Mouse (Mus musculus) neural tube, embryonic 15.5 days (tissue): ENCODE measurements around the gene Mink1. TPM values are rescaled to one million over a fixed set of nuclear protein-coding genes. Genes with fewer than 3 reads are reported as not detected.
"Not testable (repeated sequence)": the region's sequence is repeated elsewhere in the genome, so short reads cannot be mapped to it uniquely, and the experiment has no call there.

Experiments used
- ATAC-seq: fragments of 200-750 bp; cut with Nextera tagmentation; 2 replicates; pipeline ENCODE4 v1.8.0; 2017; ENCODE audit warnings: mild to moderate bottlenecking, moderate TSS enrichment, moderate library complexity; ENCODE audit not compliant: low FRiP score
- H3K27ac ChIP-seq: fragments of 300-500 bp; sonication (generic); replicated peaks from 2 replicates; pipeline ENCODE4 v1.5.1; 2015; ENCODE audit warnings: mild to moderate bottlenecking, inconsistent platforms
- H3K27me3 ChIP-seq: fragments of 300-500 bp; sonication (generic); replicated peaks from 2 replicates; pipeline ENCODE4 v1.6.1; 2015; ENCODE audit warnings: inconsistent platforms
- H3K36me3 ChIP-seq: fragments of 300-500 bp; sonication (generic); 2 replicates; pipeline ENCODE4 v1.6.1; 2015; ENCODE audit warnings: inconsistent platforms
- H3K4me1 ChIP-seq: fragments of 300-500 bp; sonication (generic); 2 replicates; pipeline ENCODE4 v1.6.1; 2015; ENCODE audit warnings: inconsistent platforms
- H3K4me2 ChIP-seq: fragments of 300-500 bp; sonication (generic); 2 replicates; pipeline ENCODE4 v1.6.1; 2015; ENCODE audit warnings: inconsistent platforms, mild to moderate bottlenecking, moderate library complexity
- H3K4me3 ChIP-seq: fragments of 300-500 bp; sonication (generic); replicated peaks from 2 replicates; pipeline ENCODE4 v1.5.1; 2015; ENCODE audit warnings: mild to moderate bottlenecking, inconsistent platforms
- H3K9ac ChIP-seq: fragments of 300-500 bp; sonication (generic); replicated peaks from 2 replicates; pipeline ENCODE4 v1.6.1; 2015; ENCODE audit warnings: mild to moderate bottlenecking, inconsistent platforms
- H3K9me3 ChIP-seq: fragments of 300-500 bp; sonication (generic); replicated peaks from 2 replicates; pipeline ENCODE4 v1.6.1; 2016; ENCODE audit warnings: inconsistent platforms
- WGBS: fragments of 180-500 bp; shearing (Covaris S2); methylation state at CpG from one replicate; pipeline ENCODE4 v1.1.7; 2015; ENCODE audit warnings: mixed read lengths; 5-methylcytosine and 5-hydroxymethylcytosine counted together
- polyA plus RNA-seq: library from polyadenylated mRNA; unstranded; fragments of >200 nt; fragmentation: Nextera tagmentation; extraction: Ambion mirVana; gene quantifications from 2 replicates; pipeline ENCODE4 v1.2.1, GENCODE M21; 2015

The Mink1 gene
- polyA plus RNA-seq, 1 experiment from 2014 or later: 16.6 TPM

DNA sequence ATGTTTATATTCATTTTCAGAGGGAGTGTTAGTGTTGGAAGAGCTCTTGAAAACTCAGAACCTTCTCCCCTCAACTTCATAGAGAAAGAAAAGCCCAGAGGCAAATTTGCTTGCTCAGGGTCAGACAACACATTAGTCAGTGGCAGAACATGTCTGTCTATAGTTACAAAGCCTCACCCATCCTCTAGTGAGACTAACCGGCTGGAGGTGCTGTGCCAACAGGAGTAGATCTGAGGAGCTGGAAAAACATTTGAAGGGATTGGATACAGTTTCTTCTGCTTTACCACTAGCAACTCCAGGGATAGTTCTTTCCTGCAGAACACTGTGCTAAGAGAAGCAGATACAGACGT is 769 bp upstream of the Mink1 start:
- 4% methylated on average over 2 of the region's 2 CpGs for WGBS
- H3K9ac ChIP-seq: peak overlapping the region; percentile 95

DNA sequence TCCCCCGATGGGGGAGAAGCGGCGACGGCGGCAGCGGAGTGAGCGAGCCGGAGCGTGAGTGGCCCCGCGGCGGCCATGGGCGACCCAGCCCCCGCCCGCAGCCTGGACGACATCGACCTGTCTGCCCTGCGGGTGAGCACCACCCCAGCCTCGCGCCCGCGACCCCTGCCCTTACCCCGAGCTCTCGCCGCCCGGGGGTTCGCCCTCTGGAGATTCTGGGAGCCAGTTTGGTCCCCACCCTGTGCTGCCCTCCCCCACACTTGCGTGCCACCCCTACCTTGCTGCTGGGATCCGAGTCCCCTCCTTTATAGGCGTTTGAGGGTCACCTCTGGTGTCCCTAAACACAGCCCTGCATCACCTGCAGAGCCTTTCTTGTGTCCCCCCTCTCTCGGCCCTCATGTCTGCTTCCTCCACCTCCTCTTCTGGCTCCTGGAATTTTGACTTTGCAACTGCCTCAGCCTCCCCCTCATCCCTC is 351 bp downstream of the Mink1 start:
- WGBS: under 1% methylated on average over 21 of the region's 31 CpGs
- Histone ChIP-seq H3K27ac (peak overlapping the region; percentile 87), H3K4me3 (peak overlapping the region; percentile 94), H3K36me3 (no peaks in the 10 kb centered on the region), H3K4me2 (peak overlapping the region; percentile 78), H3K27me3 (no peaks in the 10 kb centered on the region), H3K4me1 (peaks cover 49% of the 10 kb centered on the region), H3K9ac (peak overlapping the region; percentile 95), H3K9me3 (no peaks in the 10 kb centered on the region)
- ATAC-seq: peak; percentile 37

More for the DNA sequence above, 769 bp upstream of the Mink1 start:
- Histone ChIP-seq H3K4me2 (peak overlapping the region; percentile 78), H3K9me3 (no peaks in the 10 kb centered on the region), H3K27ac (peak overlapping the region; percentile 87), H3K4me3 (peak overlapping the region; percentile 94), H3K27me3 (no peaks in the 10 kb centered on the region), H3K36me3 (no peaks in the 10 kb centered on the region), H3K4me1 (peaks cover 44% of the 10 kb centered on the region)
- no peak for ATAC-seq

DNA sequence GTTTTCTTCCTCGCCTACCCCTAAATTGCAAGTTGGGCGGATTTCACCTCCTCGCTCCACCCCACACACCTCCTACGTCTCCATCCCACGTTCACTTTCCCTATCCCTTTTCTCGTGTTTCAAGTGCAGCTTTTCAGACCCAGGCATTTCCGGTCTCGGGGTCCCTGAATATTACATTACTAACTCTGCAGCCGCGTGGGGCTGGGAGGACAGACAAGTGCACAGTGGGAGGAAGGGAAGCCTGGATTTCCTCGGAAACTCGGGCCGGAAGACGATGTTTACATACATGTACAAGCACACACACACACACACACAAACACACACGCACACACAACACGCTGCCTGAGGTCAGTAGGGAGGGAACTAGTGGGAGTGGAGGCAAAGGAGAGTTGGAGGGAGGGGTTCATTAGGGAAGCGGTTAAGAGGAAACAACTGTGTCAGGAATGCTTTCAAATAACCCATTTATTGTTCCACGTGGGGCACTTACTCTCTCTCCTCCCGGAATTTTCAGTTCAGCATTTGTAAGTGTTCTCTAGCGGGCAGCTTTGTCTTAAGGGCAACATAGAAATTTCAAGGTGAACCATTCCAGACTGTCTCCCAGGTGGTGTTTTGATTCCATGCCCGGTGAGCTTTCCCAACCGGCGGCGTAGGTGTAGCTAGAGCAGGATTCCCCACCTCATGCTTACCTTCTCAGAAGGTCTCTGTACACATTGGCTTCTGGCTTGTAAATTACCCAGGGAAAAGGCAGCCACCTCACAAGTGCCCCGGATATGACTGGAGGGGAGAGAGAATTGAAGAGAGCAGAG is 992 bp downstream of the Mink1 start:
- WGBS: under 1% methylated on average over 25 of the region's 25 CpGs
- Histone ChIP-seq H3K4me1 (peaks cover 49% of the 10 kb centered on the region), H3K9me3 (no peaks in the 10 kb centered on the region), H3K36me3 (no peaks in the 10 kb centered on the region), H3K4me2 (peak overlapping the region; percentile 78), H3K9ac (peak overlapping the region; percentile 95), H3K27ac (peak overlapping the region; percentile 87), H3K4me3 (peak overlapping the region; percentile 94), H3K27me3 (no peaks in the 10 kb centered on the region)
- no peak for ATAC-seq

DNA sequence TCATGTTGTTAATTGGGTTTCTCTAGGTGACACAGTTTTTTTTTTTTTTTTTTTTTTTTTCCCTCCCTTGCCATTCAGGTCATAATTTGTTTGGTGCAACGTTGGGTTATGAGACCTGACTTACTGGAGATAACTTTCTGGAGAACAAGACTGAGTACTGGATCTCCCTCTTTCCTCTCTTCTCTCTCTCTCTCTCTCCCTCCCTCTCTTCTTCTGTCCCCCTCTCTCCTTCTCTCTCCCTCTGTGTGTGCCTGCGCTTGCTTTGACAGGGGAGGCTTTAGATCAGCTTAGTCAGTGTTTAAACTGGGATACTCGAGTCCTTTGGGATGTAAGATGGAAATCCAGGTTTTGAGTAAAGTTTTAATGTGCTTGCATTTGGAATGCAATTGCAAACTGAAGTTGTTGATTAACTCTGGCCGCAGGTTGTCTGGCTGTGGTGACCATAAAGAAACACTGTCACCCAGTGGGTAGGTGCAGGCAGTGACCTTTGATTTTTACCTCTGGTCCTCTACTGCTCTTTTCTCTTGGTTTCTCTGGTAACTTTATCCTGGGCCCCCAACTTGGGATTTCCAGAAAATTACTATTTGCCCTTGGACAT is 1.7 kb downstream of the Mink1 start:
- 26% methylated on average over 4 of the region's 4 CpGs for WGBS
- Histone ChIP-seq H3K36me3 (no peaks in the 10 kb centered on the region), H3K9ac (peak overlapping the region; percentile 95; the same call in 1 of the 2 replicates), H3K4me3 (peak overlapping the region; percentile 94), H3K4me1 (peaks cover 49% of the 10 kb centered on the region), H3K9me3 (no peaks in the 10 kb centered on the region), H3K27me3 (no peaks in the 10 kb centered on the region), H3K27ac (no peak overlapping the region), H3K4me2 (peak overlapping the region; percentile 78)
- no peak for ATAC-seq

DNA sequence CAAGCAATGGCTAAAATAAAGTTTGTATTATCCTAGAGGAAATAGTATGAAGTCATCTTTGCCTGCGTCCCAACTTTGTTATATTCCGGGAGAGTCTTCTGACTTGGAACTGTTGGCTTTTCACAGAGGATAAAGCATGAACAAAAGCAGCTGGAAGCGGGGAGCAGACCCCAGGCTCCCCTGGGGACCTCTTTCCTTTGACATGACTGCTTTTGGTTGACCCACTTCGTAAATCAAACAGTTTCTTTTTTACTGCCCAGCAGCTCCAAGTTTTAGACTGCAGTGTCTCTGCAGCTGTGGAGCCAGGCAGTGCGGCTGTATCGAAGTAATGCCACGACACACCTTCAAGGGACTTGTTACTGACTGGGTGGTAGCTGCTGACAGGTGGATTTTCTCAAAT is 3.9 kb downstream of the Mink1 start:
- Histone ChIP-seq H3K36me3 (no peaks in the 10 kb centered on the region), H3K4me3 (no peak overlapping the region), H3K27ac (no peak overlapping the region), H3K4me1 (peaks cover 48% of the 10 kb centered on the region), H3K9ac (no peak overlapping the region), H3K9me3 (no peaks in the 10 kb centered on the region), H3K27me3 (no peaks in the 10 kb centered on the region), H3K4me2 (no peak overlapping the region)
- whole genome bisulfite sequencing: 27% methylated on average over 7 of the region's 7 CpGs
- ATAC-seq: no peak

DNA sequence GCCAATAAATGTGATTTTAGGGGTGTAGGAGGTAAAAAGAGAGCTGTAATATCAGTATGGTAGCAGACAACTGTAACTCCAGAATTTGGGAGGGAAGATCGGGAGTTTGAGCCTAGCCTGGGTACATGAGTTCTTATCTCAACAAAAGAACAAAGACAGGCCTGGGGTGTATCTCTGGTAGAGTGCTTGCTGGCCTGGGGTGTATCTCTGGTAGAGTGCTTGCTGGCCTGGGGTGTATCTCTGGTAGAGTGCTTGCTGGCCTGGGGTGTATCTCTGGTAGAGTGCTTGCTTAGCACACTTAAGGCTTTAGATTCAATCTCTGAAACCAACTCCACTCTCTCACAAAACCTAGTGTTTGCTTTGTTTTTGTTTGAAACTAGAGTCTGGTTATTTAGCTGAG is 7.9 kb downstream of the Mink1 start:
- WGBS: 92% methylated on average over 1 of the region's 1 CpGs
- peaks cover 36% of the 10 kb centered on the region for H3K4me1 ChIP-seq
- H3K4me3 ChIP-seq, H3K27ac ChIP-seq, H3K9ac ChIP-seq, H3K9me3 ChIP-seq, ATAC-seq, H3K36me3 ChIP-seq, H3K4me2 ChIP-seq, H3K27me3 ChIP-seq: not testable (repeated sequence)

DNA sequence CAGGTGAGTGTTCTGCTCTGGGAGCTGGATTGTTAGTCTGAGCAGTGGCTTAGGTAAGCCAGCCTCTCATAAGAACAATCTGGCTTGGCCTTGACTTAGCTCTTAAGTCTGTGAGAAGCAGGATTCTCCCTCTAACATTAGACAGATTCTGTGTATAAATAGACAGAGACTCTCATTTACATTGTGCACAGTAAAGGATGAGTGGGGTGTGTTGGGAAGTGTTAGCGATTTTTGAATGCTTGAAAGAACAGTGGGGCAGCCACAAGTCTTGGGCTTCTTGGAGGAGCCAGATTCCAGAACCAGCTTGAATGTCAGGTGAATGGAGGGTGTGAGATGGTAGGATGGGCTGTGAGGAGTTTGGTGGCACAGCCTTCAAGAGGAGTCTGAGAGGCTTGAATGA is 9.0 kb downstream of the Mink1 start:
- no peaks in the 10 kb centered on the region for H3K9me3 ChIP-seq
- no peak overlapping the region for H3K4me3 ChIP-seq
- H3K4me1 ChIP-seq: peaks cover 26% of the 10 kb centered on the region
- no peak overlapping the region for H3K9ac ChIP-seq
- H3K36me3 ChIP-seq: no peaks in the 10 kb centered on the region
- H3K4me2 ChIP-seq: no peak overlapping the region
- H3K27me3 ChIP-seq: no peaks in the 10 kb centered on the region
- 88% methylated on average over 1 of the region's 1 CpGs for whole genome bisulfite sequencing
- ATAC-seq: no peak
- H3K27ac ChIP-seq: no peak overlapping the region

DNA sequence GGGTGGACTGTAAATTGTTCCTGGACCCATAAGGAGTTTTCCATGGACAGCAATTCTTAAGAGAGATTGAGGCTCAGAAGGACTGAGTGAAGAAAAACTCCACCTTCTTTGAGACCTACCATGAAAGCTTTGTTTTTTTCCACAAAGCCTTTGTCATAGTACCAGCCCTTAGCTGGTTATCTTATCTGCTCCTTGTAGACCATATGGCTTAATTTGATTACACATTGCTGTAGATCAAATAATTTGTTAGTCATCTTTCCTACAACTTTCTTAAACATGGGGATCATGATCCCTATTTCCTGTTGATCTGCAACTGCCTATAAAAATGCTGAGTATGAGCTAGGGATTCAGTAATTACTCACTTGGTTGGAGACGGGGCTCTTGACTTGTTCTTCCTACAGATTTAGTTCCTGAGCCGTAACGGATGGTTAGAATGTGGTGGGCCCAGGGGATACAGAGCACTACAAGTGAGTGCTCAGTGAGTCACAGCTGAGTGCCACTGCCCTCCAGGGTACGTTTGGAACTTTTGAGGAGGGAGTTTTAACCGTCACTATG is 9.7 kb downstream of the Mink1 start:
- H3K4me1 ChIP-seq: peaks cover 21% of the 10 kb centered on the region
- H3K4me2 ChIP-seq: no peak overlapping the region
- no peaks in the 10 kb centered on the region for H3K9me3 ChIP-seq
- ATAC-seq: no peak
- no peak overlapping the region for H3K9ac ChIP-seq
- H3K36me3 ChIP-seq: no peaks in the 10 kb centered on the region
- no peaks in the 10 kb centered on the region for H3K27me3 ChIP-seq
- WGBS: 55% methylated on average over 5 of the region's 5 CpGs
- no peak overlapping the region for H3K4me3 ChIP-seq
- no peak overlapping the region for H3K27ac ChIP-seq

DNA sequence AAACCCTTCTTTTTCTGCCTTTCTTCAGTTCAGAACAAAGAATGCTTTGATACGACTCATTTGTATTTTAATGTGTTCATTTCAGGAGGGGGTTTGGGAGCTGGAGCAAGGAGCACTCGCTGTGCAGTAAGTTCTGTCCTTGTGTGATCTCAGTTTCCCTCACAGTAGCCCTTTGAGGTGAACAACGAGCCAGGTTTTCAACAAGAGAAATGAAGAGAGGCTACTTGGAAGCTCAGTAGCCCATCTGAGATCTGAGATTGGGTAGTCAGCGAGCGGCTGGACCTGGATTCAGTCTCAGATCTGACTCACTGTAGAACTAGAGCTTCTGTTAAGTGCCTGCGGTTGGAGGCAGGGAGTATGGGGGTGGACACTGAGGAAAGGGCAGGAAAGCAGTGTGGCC is 11.2 kb downstream of the Mink1 start:
- no peaks in the 10 kb centered on the region for H3K36me3 ChIP-seq
- no peaks in the 10 kb centered on the region for H3K9me3 ChIP-seq
- no peak overlapping the region for H3K4me3 ChIP-seq
- ATAC-seq: no peak
- H3K27me3 ChIP-seq: no peaks in the 10 kb centered on the region
- no peak overlapping the region for H3K9ac ChIP-seq
- WGBS: 43% methylated on average over 6 of the region's 6 CpGs
- peak overlapping the region; percentile 56 for H3K27ac ChIP-seq
- H3K4me2 ChIP-seq: peak overlapping the region; percentile 3; the same call in 1 of the 2 replicates
- peaks cover 36% of the 10 kb centered on the region for H3K4me1 ChIP-seq

DNA sequence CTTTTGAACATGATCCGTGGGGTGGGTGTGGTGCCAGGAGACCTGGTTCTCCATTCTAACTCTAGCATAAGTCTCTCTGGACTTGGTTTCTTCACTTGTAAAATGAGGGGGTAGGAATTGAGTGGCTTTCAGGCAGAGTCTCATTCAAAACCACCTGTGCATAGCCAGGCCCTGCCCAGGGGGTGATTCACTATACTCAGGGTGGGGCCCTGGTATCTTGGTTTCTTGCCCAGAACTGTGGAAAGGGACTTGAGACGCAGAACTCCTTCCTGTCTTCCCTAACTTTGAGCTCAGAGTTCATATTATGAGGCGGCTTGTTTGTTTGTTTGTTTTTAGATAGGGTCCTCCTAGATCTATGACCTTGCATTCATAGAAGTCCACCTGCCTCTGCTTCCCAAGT is 14.5 kb downstream of the Mink1 start:
- no peak overlapping the region for H3K27ac ChIP-seq
- peaks cover 54% of the 10 kb centered on the region for H3K4me1 ChIP-seq
- H3K36me3 ChIP-seq: no peaks in the 10 kb centered on the region
- no peak overlapping the region for H3K4me2 ChIP-seq
- no peak for ATAC-seq
- H3K4me3 ChIP-seq: no peak overlapping the region
- no peak overlapping the region for H3K9ac ChIP-seq
- no peaks in the 10 kb centered on the region for H3K27me3 ChIP-seq
- WGBS: 83% methylated on average over 3 of the region's 3 CpGs
- no peaks in the 10 kb centered on the region for H3K9me3 ChIP-seq

DNA sequence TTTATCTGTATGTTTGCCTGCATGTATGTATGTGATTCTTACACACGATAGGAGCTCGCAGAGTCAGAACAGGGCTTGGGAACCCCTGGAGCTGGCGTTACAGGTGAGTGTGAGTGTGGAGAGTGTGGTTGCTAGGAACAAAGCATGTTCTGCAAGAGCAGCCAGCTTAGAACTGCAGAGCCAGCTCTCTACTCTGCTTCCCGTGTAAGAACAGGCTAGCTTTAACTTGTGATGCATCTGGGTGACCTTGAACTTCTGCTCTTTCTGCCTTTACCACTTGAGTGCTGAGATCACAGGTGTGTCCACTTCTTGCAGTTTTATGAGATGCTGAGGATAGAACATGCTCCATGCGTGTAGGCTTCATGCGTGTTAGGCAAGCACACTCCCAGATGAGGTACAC is 16.3 kb downstream of the Mink1 start:
- H3K9ac ChIP-seq: no peak overlapping the region
- H3K27ac ChIP-seq: no peak overlapping the region
- no peak overlapping the region for H3K4me3 ChIP-seq
- 90% methylated on average over 6 of the region's 6 CpGs for WGBS
- no peaks in the 10 kb centered on the region for H3K27me3 ChIP-seq
- no peak overlapping the region for H3K4me2 ChIP-seq
- peaks cover 55% of the 10 kb centered on the region for H3K4me1 ChIP-seq
- no peaks in the 10 kb centered on the region for H3K9me3 ChIP-seq
- no peak for ATAC-seq
- H3K36me3 ChIP-seq: no peaks in the 10 kb centered on the region
